Mouse (Mus musculus): ENCODE results near the gene Rab11fip4. TPM values are rescaled to one million over a fixed set of nuclear protein-coding genes. Genes with fewer than 3 reads are reported as not detected.

The Rab11fip4 gene
- polyA plus RNA-seq, 1 experiment from 2014 or later, result 24.0 TPM

DNA sequence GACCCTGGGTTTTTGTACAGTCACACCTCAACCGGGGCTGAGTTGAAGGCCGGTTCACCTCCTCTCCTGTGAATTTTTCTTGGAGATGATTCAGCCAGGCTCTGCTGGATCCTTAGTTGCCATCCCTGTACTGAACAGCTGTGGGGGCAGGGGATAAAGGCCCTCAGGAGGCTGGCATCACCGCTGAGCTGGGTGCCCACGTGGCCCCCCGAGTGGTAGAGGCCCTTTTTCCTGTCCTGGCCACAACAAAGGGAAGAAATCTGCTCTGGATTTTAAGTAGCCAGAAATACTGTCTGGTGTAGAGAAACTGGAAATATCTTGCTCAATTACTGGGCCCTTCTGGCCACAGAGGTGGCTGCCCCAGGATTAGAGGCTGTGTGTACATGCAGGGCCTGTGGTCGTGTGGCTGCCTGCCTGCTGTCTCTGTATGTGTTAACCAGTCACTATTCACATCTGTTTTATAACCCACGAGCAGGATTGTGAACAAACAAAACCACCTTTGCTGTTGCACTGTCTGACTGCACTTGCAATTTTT is 79.5 kb downstream of the Rab11fip4 start:
- H3K27ac ChIP-seq, result peak overlapping the region; percentile 43
- H3K9me3 ChIP-seq (ENCODE audit: control insufficient read depth, low read length), result no peaks in the 10 kb centered on the region

DNA sequence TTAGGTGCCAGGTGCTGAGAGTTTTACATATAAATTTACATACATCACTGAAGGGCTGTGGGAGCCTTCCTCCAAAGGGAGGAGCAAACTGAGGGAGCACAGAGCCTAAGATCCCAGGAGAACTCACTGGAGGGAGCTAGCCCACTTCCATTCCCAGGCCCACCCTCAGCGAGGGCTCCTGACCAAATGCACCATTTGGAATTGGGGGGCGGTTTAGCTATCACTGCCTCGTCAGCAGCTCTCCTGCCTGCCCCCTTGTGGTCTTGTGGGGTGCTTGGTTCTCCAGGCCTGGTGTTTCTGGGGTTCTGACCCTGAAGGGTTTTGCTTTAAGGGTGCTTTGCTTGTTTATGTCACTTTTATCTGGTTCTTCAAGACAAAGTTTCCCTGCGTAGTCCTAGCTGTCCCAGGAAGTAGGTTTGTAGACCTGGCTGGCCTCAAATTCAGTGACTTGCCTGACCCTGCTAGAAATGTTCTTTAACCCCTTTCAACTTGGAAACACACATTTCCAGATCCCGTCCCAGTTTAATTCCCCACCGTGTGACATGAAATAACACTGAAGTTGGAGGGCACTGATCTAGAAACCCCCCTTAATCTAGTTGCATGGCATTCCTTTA is 80.8 kb downstream of the Rab11fip4 start:
- Histone ChIP-seq H3K36me3 (replicated peaks; ENCODE audit: control insufficient read depth, insufficient read depth) (no peaks in the 10 kb centered on the region), H3K4me1 (replicated peaks; ENCODE audit: control insufficient read depth, insufficient read depth, low read length) (peaks cover 28% of the 10 kb centered on the region), H3K4me3 (replicated peaks; ENCODE audit: low read length) (no peak overlapping the region), H3K27ac (no peak overlapping the region), H3K4me2 (replicated peaks) (no peak overlapping the region), H3K9ac (no peak overlapping the region), H3K27me3 (ENCODE audit: control insufficient read depth, insufficient read depth, low read length) (no peaks in the 10 kb centered on the region), H3K9me3 (ENCODE audit: control insufficient read depth, low read length) (no peaks in the 10 kb centered on the region)
- ATAC-seq (ENCODE audit: low FRiP score) (no peak), DNase-seq (ENCODE audit: low spot score) (no peak)
- WGBS, result 54% methylated on average over 6 of the region's 6 CpGs

More for the DNA sequence above, 79.5 kb downstream of the Rab11fip4 start:
- no peaks in the 10 kb centered on the region for H3K36me3 ChIP-seq (replicated peaks; ENCODE audit: control insufficient read depth, insufficient read depth)
- H3K4me1 ChIP-seq (replicated peaks; ENCODE audit: control insufficient read depth, insufficient read depth, low read length), result peaks cover 20% of the 10 kb centered on the region
- ATAC-seq (ENCODE audit: low FRiP score) (no peak), DNase-seq (ENCODE audit: low spot score) (no peak)
- no peaks in the 10 kb centered on the region for H3K27me3 ChIP-seq (ENCODE audit: control insufficient read depth, insufficient read depth, low read length)
- H3K4me3 ChIP-seq (replicated peaks; ENCODE audit: low read length), result no peak overlapping the region
- no peak overlapping the region for H3K9ac ChIP-seq
- WGBS, result 69% methylated on average over 7 of the region's 7 CpGs
- no peak overlapping the region for H3K4me2 ChIP-seq (replicated peaks)

DNA sequence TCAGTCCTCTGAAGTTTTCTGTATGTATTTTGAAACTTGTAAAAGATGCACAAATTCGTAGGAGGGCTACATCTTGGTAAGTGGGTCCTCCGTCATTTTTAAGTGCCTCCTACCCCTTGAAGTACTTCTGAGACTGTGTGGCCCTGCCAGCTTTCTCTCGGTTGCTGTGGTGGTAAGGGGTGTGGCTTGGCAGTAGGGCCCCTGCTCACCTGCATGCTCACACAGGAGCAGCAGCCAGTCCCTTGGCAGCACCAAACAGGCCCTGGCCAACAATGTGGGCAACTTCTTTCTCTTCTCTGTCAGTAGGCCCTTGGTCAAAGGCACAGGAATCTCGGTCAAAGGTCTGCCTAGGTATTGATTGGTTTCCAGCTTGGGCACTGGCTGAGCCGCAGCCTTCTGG is 82.1 kb downstream of the Rab11fip4 start:
- H3K36me3 ChIP-seq (replicated peaks; ENCODE audit: control insufficient read depth, insufficient read depth), result no peaks in the 10 kb centered on the region
- H3K4me3 ChIP-seq (replicated peaks; ENCODE audit: low read length), result no peak overlapping the region
- no peaks in the 10 kb centered on the region for H3K27me3 ChIP-seq (ENCODE audit: control insufficient read depth, insufficient read depth, low read length)
- ATAC-seq (ENCODE audit: low FRiP score) (no peak), DNase-seq (ENCODE audit: low spot score) (no peak)
- H3K27ac ChIP-seq, result no peak overlapping the region
- H3K9ac ChIP-seq, result no peak overlapping the region
- no peaks in the 10 kb centered on the region for H3K9me3 ChIP-seq (ENCODE audit: control insufficient read depth, low read length)
- H3K4me1 ChIP-seq (replicated peaks; ENCODE audit: control insufficient read depth, insufficient read depth, low read length), result peaks cover 32% of the 10 kb centered on the region
- no peak overlapping the region for H3K4me2 ChIP-seq (replicated peaks)
- whole genome bisulfite sequencing, result 83% methylated on average over 5 of the region's 5 CpGs

DNA sequence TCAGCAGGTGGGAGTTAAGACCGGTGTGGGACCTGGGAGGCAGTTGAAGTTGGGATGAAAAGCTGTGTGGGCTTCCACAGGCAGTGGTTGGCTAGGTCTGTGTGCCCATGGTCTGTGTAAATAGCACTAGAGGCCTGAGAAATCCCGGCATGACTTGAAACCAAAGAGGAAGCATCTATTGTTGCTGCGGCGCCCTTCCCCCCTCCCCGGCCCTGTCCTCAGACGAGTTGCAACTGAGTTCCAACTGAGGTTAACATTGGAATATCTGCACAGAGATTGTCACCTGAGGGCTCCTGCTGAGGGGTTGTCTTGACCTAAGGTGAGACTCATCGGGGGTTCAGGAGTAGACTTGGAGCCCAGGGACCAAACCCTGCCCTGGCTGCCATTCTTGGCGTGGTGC is 82.7 kb downstream of the Rab11fip4 start:
- Histone ChIP-seq H3K9ac (no peak overlapping the region), H3K9me3 (ENCODE audit: control insufficient read depth, low read length) (no peaks in the 10 kb centered on the region), H3K36me3 (replicated peaks; ENCODE audit: control insufficient read depth, insufficient read depth) (no peaks in the 10 kb centered on the region), H3K4me2 (replicated peaks) (no peak overlapping the region), H3K27me3 (ENCODE audit: control insufficient read depth, insufficient read depth, low read length) (no peaks in the 10 kb centered on the region), H3K4me1 (replicated peaks; ENCODE audit: control insufficient read depth, insufficient read depth, low read length) (peaks cover 34% of the 10 kb centered on the region), H3K27ac (no peak overlapping the region), H3K4me3 (replicated peaks; ENCODE audit: low read length) (no peak overlapping the region)
- WGBS, result 67% methylated on average over 8 of the region's 8 CpGs
- no peak for ATAC-seq (ENCODE audit: low FRiP score)
- DNase-seq (ENCODE audit: low spot score), result no peak

DNA sequence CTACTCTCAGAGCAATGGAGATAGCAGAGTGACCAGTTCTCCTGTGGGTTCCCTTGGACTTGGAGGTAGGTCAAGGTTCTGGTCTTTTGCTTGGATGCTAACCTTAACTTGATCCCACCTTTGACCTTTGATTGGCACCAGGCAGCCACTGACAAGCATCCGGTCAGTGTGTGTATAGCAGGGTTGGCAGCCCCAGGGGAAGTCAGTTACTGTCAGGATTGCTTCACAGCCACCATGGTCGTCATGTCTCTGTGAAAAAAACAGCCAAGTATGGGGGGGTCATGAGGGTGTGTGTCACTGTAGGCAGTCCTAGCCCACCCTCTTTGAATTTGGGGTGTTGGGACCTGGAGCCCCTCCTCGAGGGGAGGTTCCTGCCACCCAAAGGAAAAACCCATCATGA is 83.2 kb downstream of the Rab11fip4 start:
- no peaks in the 10 kb centered on the region for H3K27me3 ChIP-seq (ENCODE audit: control insufficient read depth, insufficient read depth, low read length)
- no peak overlapping the region for H3K9ac ChIP-seq
- H3K4me2 ChIP-seq (replicated peaks), result no peak overlapping the region
- DNase-seq (ENCODE audit: low spot score) (no peak), ATAC-seq (ENCODE audit: low FRiP score) (no peak)
- no peaks in the 10 kb centered on the region for H3K9me3 ChIP-seq (ENCODE audit: control insufficient read depth, low read length)
- no peak overlapping the region for H3K4me3 ChIP-seq (replicated peaks; ENCODE audit: low read length)
- WGBS, result 73% methylated on average over 3 of the region's 3 CpGs
- peaks cover 34% of the 10 kb centered on the region for H3K4me1 ChIP-seq (replicated peaks; ENCODE audit: control insufficient read depth, insufficient read depth, low read length)
- no peaks in the 10 kb centered on the region for H3K36me3 ChIP-seq (replicated peaks; ENCODE audit: control insufficient read depth, insufficient read depth)
- H3K27ac ChIP-seq, result no peak overlapping the region

DNA sequence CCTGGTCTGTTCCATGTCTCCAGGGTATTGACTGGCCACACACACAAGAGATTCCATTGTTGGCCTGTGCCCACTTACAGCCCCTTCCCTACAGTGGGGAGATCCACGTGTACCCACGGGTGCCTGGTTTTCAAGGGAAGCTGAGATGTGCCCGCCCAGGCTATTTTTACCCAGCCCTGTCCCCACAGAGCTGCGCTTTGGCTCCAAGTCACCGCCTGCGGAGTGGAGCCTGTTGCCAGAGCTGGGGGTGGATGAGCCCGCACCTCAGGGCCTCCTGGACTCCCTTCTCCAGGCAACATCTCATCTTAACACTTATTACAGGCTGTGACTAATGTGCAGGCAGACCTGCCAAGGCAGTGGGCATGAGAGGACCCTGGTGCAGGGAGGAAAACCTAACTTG is 83.6 kb downstream of the Rab11fip4 start:
- no peak overlapping the region for H3K27ac ChIP-seq
- H3K4me1 ChIP-seq (replicated peaks; ENCODE audit: control insufficient read depth, insufficient read depth, low read length), result peaks cover 34% of the 10 kb centered on the region
- H3K4me2 ChIP-seq (replicated peaks), result no peak overlapping the region

DNA sequence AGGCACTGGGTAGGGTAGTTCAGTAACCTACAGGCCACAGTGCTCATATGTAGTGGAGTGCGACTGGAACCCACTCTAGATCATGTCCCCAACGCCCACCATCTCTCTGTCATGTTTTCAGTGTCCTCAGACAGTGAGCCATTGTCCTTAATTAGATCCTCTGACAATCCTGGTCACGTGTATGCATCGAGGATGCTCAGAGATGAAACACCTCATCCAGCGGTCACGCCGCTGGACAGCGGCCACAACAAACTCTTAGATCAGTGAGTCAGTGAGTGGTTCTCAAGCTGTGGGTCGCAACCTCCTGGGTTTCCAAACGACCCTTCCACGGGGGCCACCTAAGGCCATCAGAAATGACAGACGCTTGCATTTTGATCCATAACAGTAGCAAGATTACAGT is 84.3 kb downstream of the Rab11fip4 start:
- H3K27ac ChIP-seq, result no peak overlapping the region
- H3K9me3 ChIP-seq (ENCODE audit: control insufficient read depth, low read length), result no peaks in the 10 kb centered on the region
- no peaks in the 10 kb centered on the region for H3K36me3 ChIP-seq (replicated peaks; ENCODE audit: control insufficient read depth, insufficient read depth)
- no peak for DNase-seq (ENCODE audit: low spot score)
- no peaks in the 10 kb centered on the region for H3K27me3 ChIP-seq (ENCODE audit: control insufficient read depth, insufficient read depth, low read length)
- no peak for ATAC-seq (ENCODE audit: low FRiP score)
- no peak overlapping the region for H3K4me3 ChIP-seq (replicated peaks; ENCODE audit: low read length)
- peaks cover 28% of the 10 kb centered on the region for H3K4me1 ChIP-seq (replicated peaks; ENCODE audit: control insufficient read depth, insufficient read depth, low read length)
- no peak overlapping the region for H3K9ac ChIP-seq
- WGBS, result 70% methylated on average over 12 of the region's 12 CpGs
- no peak overlapping the region for H3K4me2 ChIP-seq (replicated peaks)

More for the DNA sequence above, 83.6 kb downstream of the Rab11fip4 start:
- no peak overlapping the region for H3K9ac ChIP-seq
- DNase-seq (ENCODE audit: low spot score) (no peak), ATAC-seq (ENCODE audit: low FRiP score) (no peak)
- H3K27me3 ChIP-seq (ENCODE audit: control insufficient read depth, insufficient read depth, low read length), result no peaks in the 10 kb centered on the region
- WGBS, result 88% methylated on average over 7 of the region's 7 CpGs
- no peaks in the 10 kb centered on the region for H3K9me3 ChIP-seq (ENCODE audit: control insufficient read depth, low read length)
- H3K4me3 ChIP-seq (replicated peaks; ENCODE audit: low read length), result no peak overlapping the region
- no peaks in the 10 kb centered on the region for H3K36me3 ChIP-seq (replicated peaks; ENCODE audit: control insufficient read depth, insufficient read depth)

DNA sequence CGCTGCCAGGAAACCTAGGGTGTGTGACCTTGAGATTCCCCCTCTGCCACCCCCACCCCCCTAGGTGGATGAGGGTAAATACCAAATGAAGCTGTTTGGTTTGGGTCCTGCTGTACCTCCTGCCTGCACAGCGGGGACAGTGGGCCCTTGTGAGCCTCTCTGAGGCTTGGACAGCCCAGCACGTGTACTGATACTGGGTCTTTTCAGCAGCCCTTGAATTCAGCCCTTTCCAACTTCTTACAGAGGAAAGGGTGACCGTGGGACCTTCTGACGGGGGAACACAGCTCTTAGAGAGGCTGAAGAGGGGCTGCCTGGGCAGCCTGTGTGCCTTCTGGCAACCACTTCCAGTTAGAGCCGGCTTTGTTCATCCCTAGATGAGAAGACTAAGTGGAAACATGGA is 85.0 kb downstream of the Rab11fip4 start:
- DNase-seq (ENCODE audit: low spot score), result no peak
- ATAC-seq (ENCODE audit: low FRiP score), result no peak
- 62% methylated on average over 6 of the region's 6 CpGs for WGBS

DNA sequence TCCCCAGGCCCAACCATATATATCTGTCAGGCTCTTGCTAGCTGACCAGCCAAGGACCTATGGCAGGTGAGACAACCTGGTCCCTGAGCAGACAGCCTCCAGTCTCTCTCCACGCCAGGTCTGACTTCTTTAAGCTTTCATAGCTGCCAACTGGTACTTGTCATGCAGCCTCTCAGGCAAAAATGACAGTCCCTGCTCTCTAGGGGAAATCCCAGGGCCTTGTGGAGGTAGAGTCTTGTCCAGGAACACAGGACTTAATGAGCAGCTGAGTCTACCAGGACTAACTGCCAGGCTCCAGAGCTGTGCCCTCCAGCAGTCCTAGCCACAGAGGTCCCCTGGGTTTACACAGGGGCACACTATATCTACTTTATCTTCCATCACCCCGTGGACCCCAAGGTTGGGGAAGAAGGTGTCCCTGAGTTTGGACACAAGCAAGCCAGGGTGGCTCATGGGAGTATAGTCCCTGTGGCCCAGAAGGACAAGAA is 85.5 kb downstream of the Rab11fip4 start:
- Histone ChIP-seq H3K9ac (no peak overlapping the region), H3K4me2 (replicated peaks) (no peak overlapping the region), H3K27me3 (ENCODE audit: control insufficient read depth, insufficient read depth, low read length) (no peaks in the 10 kb centered on the region), H3K4me1 (replicated peaks; ENCODE audit: control insufficient read depth, insufficient read depth, low read length) (peaks cover 25% of the 10 kb centered on the region), H3K36me3 (replicated peaks; ENCODE audit: control insufficient read depth, insufficient read depth) (0 out of 2 replicates have a peak, but pooled peaks cover 7% of the 10 kb centered on the region), H3K27ac (no peak overlapping the region; the same call in 1 of the 2 replicates), H3K9me3 (ENCODE audit: control insufficient read depth, low read length) (no peaks in the 10 kb centered on the region), H3K4me3 (replicated peaks; ENCODE audit: low read length) (no peak overlapping the region)
- ATAC-seq (ENCODE audit: low FRiP score) (no peak), DNase-seq (ENCODE audit: low spot score) (no peak)
- WGBS, result 61% methylated on average over 2 of the region's 2 CpGs

More for the DNA sequence above, 85.0 kb downstream of the Rab11fip4 start:
- Histone ChIP-seq H3K9me3 (ENCODE audit: control insufficient read depth, low read length) (no peaks in the 10 kb centered on the region), H3K36me3 (replicated peaks; ENCODE audit: control insufficient read depth, insufficient read depth) (0 out of 2 replicates have a peak, but pooled peaks cover 4% of the 10 kb centered on the region), H3K9ac (no peak overlapping the region), H3K27me3 (ENCODE audit: control insufficient read depth, insufficient read depth, low read length) (no peaks in the 10 kb centered on the region), H3K4me1 (replicated peaks; ENCODE audit: control insufficient read depth, insufficient read depth, low read length) (peaks cover 25% of the 10 kb centered on the region), H3K27ac (no peak overlapping the region), H3K4me2 (replicated peaks) (no peak overlapping the region), H3K4me3 (replicated peaks; ENCODE audit: low read length) (no peak overlapping the region)

All from hindbrain, embryonic 14.5 days (tissue).